Mouse (Mus musculus) monocyte, adult 2 months (primary cell): Measurements from ENCODE around the gene Vrk1.

Source experiments
- DNase-seq, 2 experiments: peaks; one replicate each; pipeline ENCODE4 v3.0.0; 2022; ENCODE audit warnings: low spot score in 2 of 2, low read depth in 1 of 2

Gene Vrk1

GRCm38 (mm10) chr12:106115070-106115891 is 105.3 kb downstream of the Vrk1 start:
- no peak for DNase-seq

GRCm38 (mm10) chr12:106115892-106116206 is 105.8 kb downstream of the Vrk1 start:
- no peak for DNase-seq

GRCm38 (mm10) chr12:106123276-106123675 is 113.2 kb downstream of the Vrk1 start:
- DNase-seq, result no peak

- no peak for DNase-seq
These were observed 114.6 kb downstream of the Vrk1 start for GRCm38 (mm10) chr12:106124581-106124980.
